In the genomic region with DNA sequence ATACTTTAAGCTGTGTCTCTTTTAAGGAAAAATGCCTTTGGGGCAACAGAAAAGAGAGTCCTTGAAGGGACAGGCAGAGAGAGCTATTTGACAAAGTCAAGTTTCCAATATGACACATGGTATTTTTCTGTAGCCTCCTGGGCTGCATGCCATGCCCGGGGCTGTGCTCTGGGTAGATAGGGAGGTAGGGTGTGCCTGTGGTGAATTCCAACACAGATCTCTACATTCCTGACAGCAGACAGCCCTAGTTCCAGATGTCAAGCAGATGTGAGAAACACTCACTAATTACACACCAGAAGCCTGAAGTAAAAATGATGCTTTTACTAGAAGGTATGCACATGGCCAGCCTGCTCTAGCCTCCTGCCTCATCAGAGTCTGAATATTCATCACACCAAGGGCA, we compare ENCODE assay signal across 15 mouse cellular contexts. TPM values are rescaled to one million over a fixed set of nuclear protein-coding genes. Genes with fewer than 3 reads are reported as not detected.
A peak's percentile ranks its signal among the peaks of the same experiment; 100 is the strongest.
DNase-seq lines count a peak whose midpoint lies in the region; ATAC-seq and TF ChIP-seq lines count a peak whose summit lies in the region.
"Had no signal": no experiment of that assay in that cellular context is flagged by ENCODE, and none has a peak within 500 bp of the region (broad histone marks: within the 10 kb centered on the region; RNA-seq: fewer than 3 reads in every experiment).

No protein-coding gene starts in this region.

- DNase-seq in embryonic facial prominence, embryonic 11.5 days (ENCODE audit: low spot score): peak; percentile 17
- DNase-seq in embryonic facial prominence, embryonic 10.5 days (ENCODE audit: low spot score): no peak
- peak; percentile 82 for DNase-seq in MEL (ENCODE audit: low read depth, low spot score)
- DNase-seq in right cerebral cortex, postnatal 25 days: no peak
- no peak for DNase-seq in cerebellum, adult 9-11 months
- no peak for DNase-seq in thymus, postnatal 36 days
- DNase-seq: adrenal gland, adult 8-10 months; cerebellum, postnatal 36 days had no signal

- 36% methylated on average over 1 of the region's 1 CpGs for WGBS in embryonic facial prominence, embryonic 11.5 days
- 67% methylated on average over 1 of the region's 1 CpGs for WGBS in embryonic facial prominence, embryonic 10.5 days

- H3K9ac ChIP-seq in embryonic facial prominence, embryonic 11.5 days (replicated peaks; ENCODE audit: low read length): no peak overlapping the region
- no peak overlapping the region for H3K9ac ChIP-seq in MEL (ENCODE audit: control insufficient read depth, low read depth, low read length, poor library complexity, severe bottlenecking)
- H3K9ac ChIP-seq: embryonic facial prominence, embryonic 15.5 days; forebrain, embryonic 15.5 days; heart, embryonic 15.5 days; midbrain, embryonic 13.5 days had no signal

- TF ChIP-seq RAD21 in MEL (IDR thresholded peaks at IDR 0.05; ENCODE audit: low read depth, low read length): no peak

- no peak overlapping the region for H3K27ac ChIP-seq in embryonic facial prominence, embryonic 11.5 days (replicated peaks; ENCODE audit: low read depth, low read length)
- H3K27ac ChIP-seq in embryonic facial prominence, embryonic 10.5 days (replicated peaks): no peak overlapping the region
- no peak overlapping the region for H3K27ac ChIP-seq in MEL (ENCODE audit: control insufficient read depth, low read depth, low read length)
- H3K27ac ChIP-seq: embryonic facial prominence, embryonic 15.5 days; forebrain, embryonic 15.5 days; heart, embryonic 15.5 days; kidney, postnatal 0 days; midbrain, embryonic 13.5 days had no signal

- TF ChIP-seq POLR2A in MEL (IDR thresholded peaks at IDR 0.05; ENCODE audit: control insufficient read depth in 1 of 2, insufficient read depth in 1 of 2, low read depth in 1 of 2, low read length in 2 of 2, poor library complexity in 1 of 2): no peak

- H3K9me3 ChIP-seq in embryonic facial prominence, embryonic 11.5 days (replicated peaks; ENCODE audit: control insufficient read depth, low read length): no peaks in the 10 kb centered on the region
- peaks cover 6% of the 10 kb centered on the region; the same call in 1 of the 2 replicates for H3K9me3 ChIP-seq in embryonic facial prominence, embryonic 10.5 days
- H3K9me3 ChIP-seq in MEL (replicated peaks; ENCODE audit: insufficient read depth, low read length): no peaks in the 10 kb centered on the region
- H3K9me3 ChIP-seq: embryonic facial prominence, embryonic 15.5 days; forebrain, embryonic 15.5 days; heart, embryonic 15.5 days; midbrain, embryonic 13.5 days had no signal

- no peaks in the 10 kb centered on the region for H3K79me2 ChIP-seq in MEL (ENCODE audit: control insufficient read depth, insufficient read depth, low read length, poor library complexity)

- ATAC-seq in embryonic facial prominence, embryonic 11.5 days (replicated peaks; ENCODE audit: insufficient number of reproducible peaks, low FRiP score, low TSS enrichment, low read depth): no peak
- ATAC-seq in erythroid progenitor cell, adult 5-6 weeks (replicated peaks; ENCODE audit: low FRiP score, poor library complexity, severe bottlenecking): peak; percentile 90
- peak; percentile 51; the same call in 1 of the 2 replicates for ATAC-seq in megakaryocyte, adult 5-6 weeks (ENCODE audit: poor library complexity, severe bottlenecking)
- ATAC-seq: forebrain, embryonic 15.5 days; midbrain, embryonic 13.5 days had no signal

- H3K4me2 ChIP-seq in embryonic facial prominence, embryonic 11.5 days (ENCODE audit: low read depth, low read length): no peak overlapping the region
- H3K4me2 ChIP-seq: embryonic facial prominence, embryonic 15.5 days; forebrain, embryonic 15.5 days; heart, embryonic 15.5 days; midbrain, embryonic 13.5 days had no signal

- TF ChIP-seq CTCF in MEL (IDR thresholded peaks at IDR 0.05 in 2 of 3, conservative IDR thresholded peaks at IDR 0.05 in 1 of 3; ENCODE audit: control insufficient read depth in 1 of 3, insufficient read depth in 1 of 3, low read depth in 2 of 3, low read length in 3 of 3, poor library complexity in 1 of 3, severe bottlenecking in 1 of 3): no peak

- no peaks in the 10 kb centered on the region for H3K4me1 ChIP-seq in embryonic facial prominence, embryonic 11.5 days (ENCODE audit: control insufficient read depth, insufficient read depth, low read length)
- H3K4me1 ChIP-seq in embryonic facial prominence, embryonic 10.5 days: 0 out of 2 replicates have a peak, but pooled peaks cover 2% of the 10 kb centered on the region
- H3K4me1 ChIP-seq in MEL (ENCODE audit: control insufficient read depth in 1 of 2, insufficient read depth in 2 of 2, low read length in 2 of 2): peaks cover 0 to 8% of the 10 kb centered on the region in 2 experiments; a peak in 2 of 4 replicates
- H3K4me1 ChIP-seq: embryonic facial prominence, embryonic 15.5 days; forebrain, embryonic 15.5 days; heart, embryonic 15.5 days; midbrain, embryonic 13.5 days had no signal

- TF ChIP-seq EP300 in MEL (IDR thresholded peaks at IDR 0.05; ENCODE audit: low read depth in 1 of 2, low read length in 2 of 2): peak; percentile 84 to 90

- H3K27me3 ChIP-seq in embryonic facial prominence, embryonic 11.5 days (ENCODE audit: control insufficient read depth, insufficient read depth, low read length): no peaks in the 10 kb centered on the region
- H3K27me3 ChIP-seq in embryonic facial prominence, embryonic 10.5 days (replicated peaks; ENCODE audit: low read depth, poor library complexity, severe bottlenecking): no peaks in the 10 kb centered on the region
- H3K27me3 ChIP-seq in MEL (ENCODE audit: control insufficient read depth in 1 of 2, insufficient read depth in 2 of 2, low read length in 2 of 2): no peaks in the 10 kb centered on the region; a peak in 1 of 4 replicates
- H3K27me3 ChIP-seq: embryonic facial prominence, embryonic 15.5 days; forebrain, embryonic 15.5 days; heart, embryonic 15.5 days; midbrain, embryonic 13.5 days had no signal

- H3K36me3 ChIP-seq in embryonic facial prominence, embryonic 11.5 days (replicated peaks; ENCODE audit: control insufficient read depth, insufficient read depth, low read depth, low read length): no peaks in the 10 kb centered on the region
- no peaks in the 10 kb centered on the region for H3K36me3 ChIP-seq in embryonic facial prominence, embryonic 10.5 days (replicated peaks)
- H3K36me3 ChIP-seq in MEL (ENCODE audit: control insufficient read depth in 1 of 2, insufficient read depth in 2 of 2, low read length in 2 of 2): no peaks in the 10 kb centered on the region; a peak in 1 of 4 replicates
- H3K36me3 ChIP-seq: embryonic facial prominence, embryonic 15.5 days; forebrain, embryonic 15.5 days; heart, embryonic 15.5 days; midbrain, embryonic 13.5 days had no signal

- H3K4me3 ChIP-seq in embryonic facial prominence, embryonic 11.5 days (ENCODE audit: low read depth, low read length): no peak overlapping the region
- no peak overlapping the region for H3K4me3 ChIP-seq in embryonic facial prominence, embryonic 10.5 days
- no peak overlapping the region for H3K4me3 ChIP-seq in MEL (ENCODE audit: control insufficient read depth in 1 of 2, insufficient read depth in 1 of 2, low read depth in 2 of 2, low read length in 2 of 2)
- H3K4me3 ChIP-seq: embryonic facial prominence, embryonic 15.5 days; forebrain, embryonic 15.5 days; heart, embryonic 15.5 days; midbrain, embryonic 13.5 days had no signal

TF ChIP-seq in MEL, 35 proteins besides CTCF, POLR2A, EP300 and RAD21 (continues in another document):
- TF ChIP-seq CHD1 (IDR thresholded peaks at IDR 0.05; ENCODE audit: low read depth, low read length): no peak
- no peak for TF ChIP-seq KAT2A (conservative IDR thresholded peaks at IDR 0.05; ENCODE audit: low read depth, low read length)
- TF ChIP-seq USF1 (IDR thresholded peaks at IDR 0.05; ENCODE audit: low read depth, low read length): no peak
- TF ChIP-seq MAX (IDR thresholded peaks at IDR 0.05; ENCODE audit: low read length): peak; percentile 52
- no peak for TF ChIP-seq TBP (IDR thresholded peaks at IDR 0.05; ENCODE audit: low read depth, low read length)
- TF ChIP-seq MEF2A (IDR thresholded peaks at IDR 0.05; ENCODE audit: extremely low read depth, insufficient replicate concordance, low read depth, low read length, poor library complexity, severe bottlenecking): peak; percentile 24; the same call in 1 of the 2 replicates
- TF ChIP-seq GATA1 (IDR thresholded peaks at IDR 0.05; ENCODE audit: low read depth, low read length): peak; percentile 71
- peak; percentile 48; the same call in 1 of the 2 replicates for TF ChIP-seq ETS1 (IDR thresholded peaks at IDR 0.05; ENCODE audit: low read depth, low read length)
- 0 out of 2 replicates have a peak, but pooled peaks have one; percentile 70 for TF ChIP-seq MYC (IDR thresholded peaks at IDR 0.05; ENCODE audit: low read depth, low read length)
- peak; percentile 65 for TF ChIP-seq SIN3A (IDR thresholded peaks at IDR 0.05; ENCODE audit: low read length)
- TF ChIP-seq POLR2AphosphoS2 (IDR thresholded peaks at IDR 0.05; ENCODE audit: low read length): no peak
- TF ChIP-seq BHLHE40 (IDR thresholded peaks at IDR 0.05; ENCODE audit: borderline replicate concordance, low read depth, low read length): no peak

RNA-seq across cellular contexts. Expression of a gene that starts 39.2 kb away (rescaled TPM):
- polyA plus RNA-seq in embryonic facial prominence, embryonic 11.5 days (2014; fragmentation: Nextera tagmentation; extraction: Ambion mirVana): 102 and 106 TPM in 2 replicates
- 78.1 and 84.9 TPM in 2 replicates for polyA plus RNA-seq in embryonic facial prominence, embryonic 10.5 days (2016; fragmentation: Nextera tagmentation; extraction: Ambion mirVana)
- total RNA-seq in MEL (2012; rRNA removed): 26.9 and 28.5 TPM in 2 replicates
- polyA plus RNA-seq in MEL (2012; ENCODE audit: insufficient read depth in 1 of 2, insufficient read length in 2 of 2, low read depth in 1 of 2, low replicate concordance in 2 of 2, missing spikeins in 1 of 2): 10 to 100 TPM in 1 of 2 experiments, not detected in 1; 15.8 TPM
- 21.3 and 28.9 TPM in 2 replicates for total RNA-seq in erythroid progenitor cell, adult 5-6 weeks (2015; ENCODE audit: low replicate concordance)
- total RNA-seq in erythroid progenitor cell, adult 5-6 weeks (2017; ENCODE audit: low replicate concordance): 15.2 and 18.2 TPM in 2 replicates
- 17.3 and 20.7 TPM in 2 replicates for total RNA-seq in megakaryocyte, adult 5-6 weeks (2015)
- 4.4 and 4.9 TPM in 2 replicates for total RNA-seq in megakaryocyte, adult 5-6 weeks (2017)

RNA-seq across cellular contexts. Expression of a gene that starts 44.1 kb away (rescaled TPM):
- 46.3 and 46.6 TPM in 2 replicates for polyA plus RNA-seq in embryonic facial prominence, embryonic 11.5 days (2014; fragmentation: Nextera tagmentation; extraction: Ambion mirVana)
- 39.8 and 41.0 TPM in 2 replicates for polyA plus RNA-seq in embryonic facial prominence, embryonic 10.5 days (2016; fragmentation: Nextera tagmentation; extraction: Ambion mirVana)
- 27.2 and 34.0 TPM in 2 replicates for total RNA-seq in MEL (2012; rRNA removed)
- 100 to 1,000 TPM in 1 of 2 experiments, 10 to 100 TPM in 1; 86.4 to 128 TPM for polyA plus RNA-seq in MEL (2012; ENCODE audit: insufficient read depth in 1 of 2, insufficient read length in 2 of 2, low read depth in 1 of 2, low replicate concordance in 2 of 2, missing spikeins in 1 of 2)
- 320 and 322 TPM in 2 replicates for total RNA-seq in erythroid progenitor cell, adult 5-6 weeks (2015; ENCODE audit: low replicate concordance)
- 212 and 220 TPM in 2 replicates for total RNA-seq in erythroid progenitor cell, adult 5-6 weeks (2017; ENCODE audit: low replicate concordance)
- total RNA-seq in megakaryocyte, adult 5-6 weeks (2015): 63.1 and 70.6 TPM in 2 replicates
- total RNA-seq in megakaryocyte, adult 5-6 weeks (2017): 28.7 and 39.4 TPM in 2 replicates

Comparison
In these comparisons a context has a peak if more than half of its experiments do, and no peak if none do; other contexts are left out.
1. DNase-seq: peak in embryonic facial prominence, embryonic 11.5 days (single experiment) and MEL (single experiment); none in embryonic facial prominence, embryonic 10.5 days (single experiment), right cerebral cortex, postnatal 25 days (single experiment), cerebellum, adult 9-11 months (single experiment) and thymus, postnatal 36 days (0 of 2).